Mouse (Mus musculus) midbrain, embryonic 13.5 days (tissue): ENCODE measurements around the gene Ube2d1. TPM values are rescaled to one million over a fixed set of nuclear protein-coding genes. Genes with fewer than 3 reads are reported as not detected.
A peak's percentile ranks its signal among the peaks of the same experiment; 100 is the strongest.

Source experiments
- ATAC-seq: fragments of 200-750 bp; cut with Nextera tagmentation; 2 replicates; pipeline ENCODE4 v1.8.0; 2017; ENCODE audit warnings: mild to moderate bottlenecking, moderate TSS enrichment, moderate library complexity
- H3K27ac ChIP-seq: fragments of 300-500 bp; sonication (generic); 2 replicates; pipeline ENCODE4 v1.5.1; 2015; ENCODE audit warnings: inconsistent platforms, mild to moderate bottlenecking, moderate library complexity
- H3K27me3 ChIP-seq: fragments of 300-500 bp; sonication (generic); 2 replicates; pipeline ENCODE4 v1.6.1; 2015; ENCODE audit warnings: mild to moderate bottlenecking, inconsistent platforms
- H3K36me3 ChIP-seq: fragments of 300-500 bp; sonication (generic); 2 replicates; pipeline ENCODE4 v1.6.1; 2015; ENCODE audit warnings: mild to moderate bottlenecking, inconsistent platforms
- H3K4me1 ChIP-seq: fragments of 300-500 bp; sonication (generic); replicated peaks from 2 replicates; pipeline ENCODE4 v1.6.1; 2015; ENCODE audit warnings: inconsistent platforms
- H3K4me2 ChIP-seq: fragments of 300-500 bp; sonication (generic); replicated peaks from 2 replicates; pipeline ENCODE4 v1.6.1; 2015; ENCODE audit warnings: moderate library complexity, mild to moderate bottlenecking, inconsistent platforms
- H3K4me3 ChIP-seq: fragments of 300-500 bp; sonication (generic); replicated peaks from 2 replicates; pipeline ENCODE4 v1.5.1; 2015; ENCODE audit warnings: mild to moderate bottlenecking, inconsistent platforms
- H3K9ac ChIP-seq: fragments of 300-500 bp; sonication (generic); replicated peaks from 2 replicates; pipeline ENCODE4 v1.6.1; 2015; ENCODE audit warnings: mild to moderate bottlenecking, inconsistent platforms
- H3K9me3 ChIP-seq: fragments of 300-500 bp; sonication (generic); 2 replicates; pipeline ENCODE4 v1.6.1; 2016; ENCODE audit warnings: mild to moderate bottlenecking, inconsistent platforms
- WGBS: fragments of 180-500 bp; shearing (Covaris S2); methylation state at CpG from one replicate; pipeline ENCODE4 v1.1.7; 2015; 5-methylcytosine and 5-hydroxymethylcytosine counted together
- polyA plus RNA-seq: library from polyadenylated mRNA; unstranded; fragments of >200 nt; fragmentation: Nextera tagmentation; extraction: Ambion mirVana; gene quantifications from 2 replicates; pipeline ENCODE4 v1.2.1, GENCODE M21; 2015

The Ube2d1 gene
- polyA plus RNA-seq, 1 experiment from 2014 or later, result 173 TPM

DNA sequence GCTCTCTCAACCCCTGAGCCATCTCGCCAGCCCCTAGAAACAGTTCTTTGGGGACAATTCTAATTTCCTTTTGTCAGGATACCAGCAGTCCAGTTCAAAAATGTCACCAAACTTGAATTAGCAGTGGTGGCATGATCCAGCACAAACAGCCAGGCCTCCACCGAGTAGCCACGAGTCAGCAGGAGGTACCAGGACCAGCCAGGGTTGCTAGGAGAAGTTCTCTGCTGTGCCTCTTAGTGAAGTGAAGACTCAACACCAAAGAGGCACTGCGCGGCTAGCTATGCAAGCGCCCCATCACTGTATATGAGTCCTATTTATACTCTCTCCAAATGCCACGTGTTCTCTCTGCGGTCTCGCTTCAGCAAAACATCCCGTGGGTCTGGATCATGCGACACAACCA is 31.0 kb upstream of the Ube2d1 start:
- 77% methylated on average over 11 of the region's 11 CpGs for WGBS
- no peaks in the 10 kb centered on the region for H3K36me3 ChIP-seq
- H3K27ac ChIP-seq, result no peak overlapping the region
- H3K4me2 ChIP-seq, result no peak overlapping the region
- no peak overlapping the region for H3K4me3 ChIP-seq
- H3K27me3 ChIP-seq, result no peaks in the 10 kb centered on the region
- no peaks in the 10 kb centered on the region for H3K4me1 ChIP-seq
- no peak overlapping the region for H3K9ac ChIP-seq
- ATAC-seq, result no peak
- no peaks in the 10 kb centered on the region for H3K9me3 ChIP-seq

DNA sequence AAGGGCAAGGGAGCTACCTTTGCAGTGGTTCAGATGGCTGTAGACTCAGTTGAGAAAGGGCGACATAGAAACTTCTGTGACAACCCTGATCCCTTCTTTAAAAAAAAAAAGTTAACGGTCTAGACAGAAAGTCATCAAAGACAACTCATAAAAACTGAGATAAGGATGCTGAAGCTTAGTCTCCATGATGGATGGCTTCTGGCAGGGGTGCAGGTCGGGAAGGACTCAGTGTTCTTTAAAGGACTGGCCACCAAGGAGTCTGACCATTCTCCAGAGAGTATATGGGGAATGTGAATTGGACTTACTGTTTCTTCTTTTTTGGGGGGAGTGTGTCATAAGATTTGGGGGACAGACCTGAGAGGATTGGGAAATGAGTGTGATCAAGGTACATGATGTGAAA is 29.5 kb upstream of the Ube2d1 start:
- Histone ChIP-seq H3K4me3 (no peak overlapping the region), H3K9ac (no peak overlapping the region), H3K27me3 (no peaks in the 10 kb centered on the region), H3K27ac (no peak overlapping the region), H3K36me3 (no peaks in the 10 kb centered on the region), H3K9me3 (no peaks in the 10 kb centered on the region), H3K4me2 (no peak overlapping the region), H3K4me1 (no peaks in the 10 kb centered on the region)
- ATAC-seq, result no peak
- WGBS, result 90% methylated on average over 3 of the region's 3 CpGs

DNA sequence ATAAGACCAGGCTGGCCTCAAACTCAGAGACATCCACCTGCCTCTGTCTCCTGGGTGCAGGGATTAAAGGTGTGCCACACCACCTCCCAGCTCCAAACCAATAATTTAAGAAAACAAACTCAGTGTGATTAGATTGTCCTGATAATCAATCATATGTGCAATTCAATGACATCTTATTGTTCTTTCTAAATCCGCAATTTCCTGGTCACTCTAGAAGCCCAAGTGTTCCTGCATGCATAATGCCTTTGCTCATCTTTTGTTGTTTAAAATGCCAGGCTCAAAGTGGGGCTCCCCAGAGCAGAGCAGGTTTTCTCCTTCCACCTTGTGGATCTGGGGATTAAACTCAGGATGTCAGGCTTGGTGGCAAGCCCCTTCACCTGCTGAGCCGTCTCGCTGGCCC is 25.2 kb upstream of the Ube2d1 start:
- Histone ChIP-seq H3K27me3 (no peaks in the 10 kb centered on the region), H3K9me3 (no peaks in the 10 kb centered on the region), H3K36me3 (no peaks in the 10 kb centered on the region), H3K4me3 (no peak overlapping the region), H3K4me1 (no peaks in the 10 kb centered on the region), H3K4me2 (no peak overlapping the region), H3K9ac (no peak overlapping the region), H3K27ac (no peak overlapping the region)
- no peak for ATAC-seq
- 38% methylated on average over 3 of the region's 3 CpGs for WGBS

DNA sequence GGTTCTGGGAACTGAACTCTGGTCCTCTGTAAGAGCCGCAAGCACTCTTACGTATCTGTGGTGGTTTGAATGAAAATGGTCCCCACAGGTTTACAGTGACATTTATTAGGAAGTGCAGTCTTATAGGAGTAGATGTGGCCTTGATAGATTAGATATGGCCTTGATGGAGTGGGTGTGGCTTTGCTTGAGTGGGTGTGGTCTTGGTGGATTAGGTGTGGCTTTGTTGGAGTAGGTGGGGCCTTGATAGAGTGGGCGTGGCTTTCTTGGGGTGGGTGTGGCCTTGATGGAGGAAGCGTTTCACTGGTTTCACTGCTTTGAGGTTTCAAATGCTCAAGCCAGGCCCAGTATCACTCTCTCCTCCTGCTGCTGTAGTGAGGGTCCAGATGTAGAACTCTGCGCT is 23.1 kb upstream of the Ube2d1 start:
- WGBS, result 94% methylated on average over 5 of the region's 5 CpGs
- H3K4me2 ChIP-seq, result no peak overlapping the region
- no peak overlapping the region for H3K4me3 ChIP-seq
- no peaks in the 10 kb centered on the region for H3K27me3 ChIP-seq
- no peak overlapping the region for H3K9ac ChIP-seq
- no peaks in the 10 kb centered on the region for H3K9me3 ChIP-seq
- no peak for ATAC-seq
- H3K27ac ChIP-seq, result no peak overlapping the region
- no peaks in the 10 kb centered on the region for H3K36me3 ChIP-seq
- H3K4me1 ChIP-seq, result no peaks in the 10 kb centered on the region

DNA sequence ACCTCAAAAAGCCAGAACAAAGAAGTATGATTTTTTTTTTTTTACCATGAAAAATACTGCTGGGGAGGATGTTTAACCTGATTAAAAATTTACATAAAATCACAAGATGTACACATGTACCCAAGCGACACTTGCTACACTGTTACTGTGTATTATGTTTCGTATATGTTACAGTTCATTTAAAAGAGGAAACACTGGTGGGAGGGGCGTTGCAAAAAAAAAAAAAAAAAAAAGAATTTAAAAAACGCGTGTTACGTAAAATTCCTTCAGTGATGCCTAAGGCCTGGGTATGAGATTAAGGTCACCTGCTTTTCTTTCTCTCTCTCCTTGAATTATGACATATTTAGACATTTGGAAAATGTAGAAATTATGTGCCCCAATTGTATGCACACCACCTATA is 21.7 kb upstream of the Ube2d1 start:
- no peak for ATAC-seq
- no peak overlapping the region for H3K4me2 ChIP-seq

DNA sequence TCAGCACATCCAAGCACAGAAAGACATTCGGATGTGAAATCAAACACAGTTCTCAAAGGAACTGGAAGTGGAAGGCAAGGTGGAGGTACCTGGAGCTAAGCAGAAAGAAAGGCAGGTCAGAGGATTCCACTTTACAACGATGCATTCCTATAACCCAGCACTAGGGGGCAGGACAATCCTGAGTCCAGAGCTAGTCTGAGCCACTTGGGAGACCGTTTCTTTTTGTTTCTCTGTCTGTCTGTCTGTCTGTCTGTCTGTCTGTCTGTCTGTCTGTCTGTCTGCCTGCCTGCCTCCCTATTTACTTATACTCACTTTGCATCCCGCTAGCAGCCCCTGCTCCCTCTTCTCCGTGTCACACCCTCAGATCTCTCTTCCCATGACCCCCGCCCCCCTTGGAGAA is 21.1 kb upstream of the Ube2d1 start:
- Histone ChIP-seq H3K4me1 (no peaks in the 10 kb centered on the region), H3K27me3 (no peaks in the 10 kb centered on the region), H3K9me3 (no peaks in the 10 kb centered on the region), H3K36me3 (no peaks in the 10 kb centered on the region), H3K4me2 (peak overlapping the region; percentile 28), H3K9ac (no peak overlapping the region), H3K27ac (no peak overlapping the region), H3K4me3 (no peak overlapping the region)
- ATAC-seq, result no peak
- 28% methylated on average over 6 of the region's 6 CpGs for WGBS

More for the DNA sequence above, 21.7 kb upstream of the Ube2d1 start:
- H3K9ac ChIP-seq, result no peak overlapping the region
- 83% methylated on average over 6 of the region's 6 CpGs for WGBS
- no peaks in the 10 kb centered on the region for H3K9me3 ChIP-seq
- H3K4me1 ChIP-seq, result no peaks in the 10 kb centered on the region
- no peaks in the 10 kb centered on the region for H3K27me3 ChIP-seq
- H3K4me3 ChIP-seq, result no peak overlapping the region
- no peaks in the 10 kb centered on the region for H3K36me3 ChIP-seq
- no peak overlapping the region for H3K27ac ChIP-seq

DNA sequence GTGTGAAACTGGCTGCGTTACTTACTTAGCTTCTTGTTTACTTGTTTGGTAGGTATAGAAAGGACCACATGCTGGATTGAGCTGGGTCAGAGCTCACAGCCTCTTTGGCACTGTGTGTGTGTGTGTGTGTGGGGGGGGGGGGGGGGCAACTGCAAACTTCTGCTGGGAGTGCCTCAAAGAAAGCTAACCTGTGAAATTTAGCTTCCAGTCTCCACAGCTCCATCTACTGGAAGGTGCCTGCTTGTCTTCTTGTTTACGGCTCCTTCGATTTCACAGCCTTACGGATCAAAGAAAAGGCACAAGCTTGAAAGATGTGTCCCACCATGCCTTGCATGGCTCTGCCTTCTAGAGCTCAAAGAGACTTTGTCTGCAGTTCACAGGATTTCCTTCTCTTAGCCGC is 17.4 kb upstream of the Ube2d1 start:
- H3K27me3 ChIP-seq, result no peaks in the 10 kb centered on the region
- 25% methylated on average over 5 of the region's 5 CpGs for WGBS
- no peak overlapping the region for H3K9ac ChIP-seq
- H3K4me2 ChIP-seq, result no peak overlapping the region
- H3K36me3 ChIP-seq, result no peaks in the 10 kb centered on the region
- H3K4me1 ChIP-seq, result no peaks in the 10 kb centered on the region
- H3K27ac ChIP-seq, result no peak overlapping the region
- H3K9me3 ChIP-seq, result no peaks in the 10 kb centered on the region
- no peak for ATAC-seq
- H3K4me3 ChIP-seq, result no peak overlapping the region

DNA sequence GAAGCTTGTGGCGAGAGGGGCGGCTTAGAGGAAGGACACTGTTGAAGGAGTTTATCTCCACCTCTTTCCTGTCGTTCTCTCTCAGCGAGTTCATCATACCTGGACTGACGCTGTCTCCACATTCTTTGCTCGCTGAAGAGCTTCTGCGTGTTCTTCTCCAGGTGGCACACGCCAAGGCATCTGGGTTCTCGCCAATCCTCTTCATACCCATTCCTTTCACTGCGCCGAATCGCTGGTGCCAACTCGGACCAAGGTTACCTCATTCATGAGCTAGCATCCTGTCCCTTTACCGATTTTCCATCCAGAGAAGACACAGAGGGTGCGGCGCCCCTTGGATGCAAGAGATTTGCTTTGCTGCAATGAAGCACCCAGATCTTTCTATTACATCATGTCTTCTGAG is 15.1 kb upstream of the Ube2d1 start:
- H3K4me3 ChIP-seq, result no peak overlapping the region
- 86% methylated on average over 16 of the region's 16 CpGs for WGBS

DNA sequence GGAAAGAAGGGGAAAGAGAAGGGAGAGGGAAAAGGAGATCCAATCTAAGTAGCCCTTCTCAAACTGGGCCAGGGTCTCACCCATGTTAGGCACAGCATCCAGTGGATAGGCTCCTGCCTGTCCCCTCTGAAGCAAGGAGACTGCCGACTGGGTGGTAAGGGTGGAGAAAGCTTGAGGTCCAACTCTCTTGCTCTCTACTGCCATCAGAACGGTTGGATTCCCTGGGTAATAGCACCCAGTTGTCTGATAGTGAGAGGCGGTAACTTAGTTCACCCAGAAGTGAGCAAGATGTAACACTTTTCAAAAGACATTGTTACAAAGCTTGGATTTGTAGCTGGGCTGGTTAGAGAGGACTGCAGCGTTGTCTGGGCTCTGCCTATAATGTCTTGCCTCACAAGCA is 8.2 kb upstream of the Ube2d1 start:
- no peak overlapping the region for H3K27ac ChIP-seq
- ATAC-seq, result no peak
- no peaks in the 10 kb centered on the region for H3K9me3 ChIP-seq
- 61% methylated on average over 4 of the region's 4 CpGs for WGBS
- peaks cover 5% of the 10 kb centered on the region; the same call in 1 of the 2 replicates for H3K4me1 ChIP-seq
- no peak overlapping the region for H3K4me2 ChIP-seq
- no peak overlapping the region for H3K9ac ChIP-seq
- H3K36me3 ChIP-seq, result no peaks in the 10 kb centered on the region
- no peaks in the 10 kb centered on the region for H3K27me3 ChIP-seq
- no peak overlapping the region for H3K4me3 ChIP-seq

More for the DNA sequence above, 15.1 kb upstream of the Ube2d1 start:
- no peak for ATAC-seq
- no peak overlapping the region for H3K27ac ChIP-seq
- H3K27me3 ChIP-seq, result no peaks in the 10 kb centered on the region
- H3K4me1 ChIP-seq, result no peaks in the 10 kb centered on the region
- no peak overlapping the region for H3K4me2 ChIP-seq
- no peaks in the 10 kb centered on the region for H3K36me3 ChIP-seq
- H3K9me3 ChIP-seq, result no peaks in the 10 kb centered on the region
- no peak overlapping the region for H3K9ac ChIP-seq

DNA sequence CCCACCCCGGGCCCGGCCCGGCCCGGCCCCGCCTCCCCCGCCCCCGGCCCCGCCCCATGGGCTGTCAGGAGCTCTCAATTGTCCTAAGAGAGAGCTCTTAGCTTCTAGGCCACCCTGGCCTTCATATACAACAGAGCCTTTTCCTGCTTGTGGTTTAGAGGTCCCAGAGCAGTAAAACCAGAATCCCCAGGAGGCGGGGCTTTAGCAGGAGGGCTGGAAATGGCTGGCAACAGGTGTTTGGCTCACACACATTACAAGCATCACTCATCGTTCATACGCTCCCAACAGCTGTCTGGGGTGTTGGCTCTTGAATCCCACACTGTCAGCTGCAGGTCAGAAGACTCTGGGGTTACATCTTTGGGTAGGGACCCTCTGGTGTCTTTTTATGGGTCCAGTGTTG is 7.2 kb upstream of the Ube2d1 start:
- Histone ChIP-seq H3K4me2 (peak overlapping the region; percentile 18), H3K4me1 (peaks cover 5% of the 10 kb centered on the region; the same call in 1 of the 2 replicates), H3K4me3 (no peak overlapping the region), H3K9ac (no peak overlapping the region), H3K27me3 (no peaks in the 10 kb centered on the region), H3K9me3 (no peaks in the 10 kb centered on the region), H3K27ac (no peak overlapping the region), H3K36me3 (no peaks in the 10 kb centered on the region)
- 14% methylated on average over 10 of the region's 11 CpGs for WGBS
- 0 out of 2 replicates have a peak, but pooled peaks have one; percentile 56 for ATAC-seq

DNA sequence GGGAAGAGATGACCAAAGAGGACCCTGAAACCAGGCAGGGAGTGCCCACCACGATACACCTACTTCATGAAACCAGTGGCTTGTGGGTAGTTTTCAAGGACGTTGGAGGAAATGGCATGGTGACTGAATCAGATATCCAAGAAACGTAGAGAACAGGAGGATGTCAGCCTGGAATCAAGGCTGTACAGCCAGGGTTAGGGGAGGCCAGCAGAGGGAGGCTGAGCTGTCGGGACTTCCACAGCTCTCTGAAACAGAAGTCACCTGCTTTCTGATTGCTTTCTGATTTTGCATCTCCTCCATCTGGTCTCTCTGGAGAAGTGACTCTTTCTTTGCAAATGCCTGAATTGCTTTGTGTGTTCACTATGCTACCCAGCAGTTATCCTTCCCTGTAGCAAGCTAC is 6.7 kb upstream of the Ube2d1 start:
- Histone ChIP-seq H3K4me1 (peaks cover 5% of the 10 kb centered on the region; the same call in 1 of the 2 replicates), H3K9me3 (no peaks in the 10 kb centered on the region), H3K27ac (no peak overlapping the region), H3K9ac (no peak overlapping the region), H3K4me2 (peak overlapping the region; percentile 18), H3K4me3 (no peak overlapping the region), H3K36me3 (no peaks in the 10 kb centered on the region), H3K27me3 (no peaks in the 10 kb centered on the region)
- 17% methylated on average over 4 of the region's 4 CpGs for WGBS
- 0 out of 2 replicates have a peak, but pooled peaks have one; percentile 40 for ATAC-seq

DNA sequence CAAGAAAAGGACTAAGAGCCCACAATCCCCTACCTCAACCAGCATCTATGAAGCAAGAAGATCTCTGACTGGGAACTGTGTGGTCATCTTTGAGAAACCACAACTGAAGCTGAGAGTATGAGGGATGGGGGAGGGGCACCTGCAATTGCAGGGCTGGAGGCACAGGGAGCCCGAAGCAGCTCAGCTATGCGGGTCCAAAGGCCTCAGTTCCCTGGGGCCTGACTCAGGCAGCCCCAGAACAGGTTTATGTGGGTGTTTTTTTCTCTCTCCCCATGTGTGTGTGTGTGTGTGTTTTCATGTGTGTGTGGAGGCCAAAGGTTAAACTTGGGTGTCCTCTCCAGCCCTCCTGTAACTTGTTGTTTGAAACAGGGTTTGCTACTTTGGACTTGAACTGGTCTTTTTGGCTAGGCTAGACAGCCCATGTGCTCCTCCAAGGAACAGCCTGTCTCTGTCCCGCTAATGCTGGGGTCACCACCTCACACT is 6.2 kb upstream of the Ube2d1 start:
- no peak overlapping the region for H3K9ac ChIP-seq
- no peak for ATAC-seq
- H3K9me3 ChIP-seq, result no peaks in the 10 kb centered on the region
- WGBS, result 18% methylated on average over 3 of the region's 3 CpGs
- peaks cover 5% of the 10 kb centered on the region; the same call in 1 of the 2 replicates for H3K4me1 ChIP-seq
- H3K27ac ChIP-seq, result no peak overlapping the region
- no peak overlapping the region for H3K4me3 ChIP-seq
- no peak overlapping the region for H3K4me2 ChIP-seq
- 0 out of 2 replicates have a peak, but pooled peaks cover 1% of the 10 kb centered on the region for H3K27me3 ChIP-seq
- no peaks in the 10 kb centered on the region for H3K36me3 ChIP-seq

DNA sequence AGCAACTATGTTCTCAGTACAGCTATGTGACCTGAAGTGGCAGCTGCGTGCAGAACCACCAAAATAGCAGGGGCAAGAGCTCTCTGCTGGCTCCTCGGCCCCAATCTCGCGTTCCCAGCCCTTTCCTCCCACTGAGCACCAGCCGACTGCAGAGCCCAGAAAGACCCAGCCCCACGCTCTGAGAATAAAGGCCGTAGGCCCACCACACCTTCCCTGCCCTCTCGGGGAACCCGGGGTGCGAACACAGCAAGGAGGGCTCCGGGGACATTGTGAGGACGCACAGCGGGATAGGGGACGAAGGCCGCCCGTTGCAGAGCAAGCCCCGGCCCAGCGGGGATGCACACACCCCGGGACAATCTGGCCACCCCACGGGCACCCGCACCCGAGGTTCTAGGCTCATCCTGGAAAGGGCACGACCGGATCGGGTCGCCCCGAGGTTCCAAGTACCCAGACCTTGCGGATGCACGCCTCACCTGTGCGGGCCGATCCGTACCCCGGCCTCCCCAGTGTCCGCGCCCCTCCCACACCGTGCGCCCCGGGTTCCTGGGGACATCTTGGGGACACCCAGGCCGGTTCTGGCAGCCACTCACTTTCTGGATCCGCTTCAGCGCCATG is 444 bp downstream of the Ube2d1 start:
- Histone ChIP-seq H3K36me3 (0 out of 2 replicates have a peak, but pooled peaks cover 4% of the 10 kb centered on the region), H3K9ac (peak overlapping the region; percentile 97), H3K4me2 (peak overlapping the region; percentile 58), H3K27ac (peak overlapping the region; percentile 93), H3K9me3 (no peaks in the 10 kb centered on the region), H3K27me3 (0 out of 2 replicates have a peak, but pooled peaks cover 3% of the 10 kb centered on the region), H3K4me3 (peak overlapping the region; percentile 97), H3K4me1 (peaks cover 40% of the 10 kb centered on the region)
- whole genome bisulfite sequencing, result under 1% methylated on average over 39 of the region's 41 CpGs
- peak; percentile 92 for ATAC-seq
